7 mouse cellular contexts compared by ENCODE assay signal in genomic region chr7:44896499-44896898, GRCm38 (mm10). TPM values are rescaled to one million over a fixed set of nuclear protein-coding genes. Genes with fewer than 3 reads are reported as not detected.
DNase-seq lines count a peak whose midpoint lies in the region; ATAC-seq and TF ChIP-seq lines count a peak whose summit lies in the region.

No protein-coding gene starts in this region.

- H3K27me3 ChIP-seq in forebrain, embryonic 15.5 days = no peaks in the 10 kb centered on the region
- no peaks in the 10 kb centered on the region for H3K27me3 ChIP-seq in limb, embryonic 13.5 days
- H3K27me3 ChIP-seq in stomach, postnatal 0 days (ENCODE audit: control insufficient read depth, insufficient read depth, low read length) = no peaks in the 10 kb centered on the region

- DNase-seq in retina, embryonic 14.5 days (ENCODE audit: low spot score) = peak; percentile 15
- no peak for DNase-seq in retina, postnatal 1 day
- DNase-seq in stomach, postnatal 0 days (ENCODE audit: low spot score) = no peak
- DNase-seq in adipocyte (ENCODE audit: low spot score) = no peak
- DNase-seq in c-Kit-positive CD71-positive TER-119-positive erythroid progenitor cells, embryonic 14.5 days (ENCODE audit: low spot score) = no peak

- WGBS in forebrain, embryonic 15.5 days = 23% methylated on average over 10 of the region's 10 CpGs
- WGBS in limb, embryonic 13.5 days = 41% methylated on average over 10 of the region's 10 CpGs
- 28% methylated on average over 10 of the region's 10 CpGs for WGBS in stomach, postnatal 0 days

- H3K9me3 ChIP-seq in forebrain, embryonic 15.5 days = no peaks in the 10 kb centered on the region
- H3K9me3 ChIP-seq in limb, embryonic 13.5 days = no peaks in the 10 kb centered on the region
- no peaks in the 10 kb centered on the region for H3K9me3 ChIP-seq in stomach, postnatal 0 days (ENCODE audit: control insufficient read depth, low read length)

- peaks cover 62% of the 10 kb centered on the region for H3K4me1 ChIP-seq in forebrain, embryonic 15.5 days
- peaks cover 41% of the 10 kb centered on the region for H3K4me1 ChIP-seq in limb, embryonic 13.5 days
- H3K4me1 ChIP-seq in stomach, postnatal 0 days (replicated peaks; ENCODE audit: control insufficient read depth, insufficient read depth) = no peaks in the 10 kb centered on the region; the same call in none of the 2 replicates

- peak overlapping the region; percentile 72 for H3K9ac ChIP-seq in forebrain, embryonic 15.5 days (replicated peaks)
- peak overlapping the region; percentile 82 for H3K9ac ChIP-seq in limb, embryonic 13.5 days
- peak overlapping the region; percentile 67 for H3K9ac ChIP-seq in stomach, postnatal 0 days (ENCODE audit: low read length)

- ATAC-seq in forebrain, embryonic 15.5 days (replicated peaks) = no peak
- no peak for ATAC-seq in limb, embryonic 13.5 days (ENCODE audit: low FRiP score, low read depth)
- no peak for ATAC-seq in stomach, postnatal 0 days (ENCODE audit: low FRiP score, low TSS enrichment)

- TF ChIP-seq EP300 in stomach, postnatal 0 days (optimal IDR thresholded peaks at IDR 0.05) = no peak

- peaks cover 16% of the 10 kb centered on the region; the same call in 1 of the 2 replicates for H3K36me3 ChIP-seq in forebrain, embryonic 15.5 days
- peaks cover 30% of the 10 kb centered on the region for H3K36me3 ChIP-seq in limb, embryonic 13.5 days
- peaks cover 5% of the 10 kb centered on the region for H3K36me3 ChIP-seq in stomach, postnatal 0 days (ENCODE audit: control insufficient read depth, insufficient read depth, low read length)

- peak overlapping the region; percentile 77 for H3K4me3 ChIP-seq in forebrain, embryonic 15.5 days
- peak overlapping the region; percentile 64 for H3K4me3 ChIP-seq in limb, embryonic 13.5 days
- peak overlapping the region; percentile 65 for H3K4me3 ChIP-seq in stomach, postnatal 0 days (ENCODE audit: low read depth, low read length)

- peak overlapping the region; percentile 73 for H3K4me2 ChIP-seq in forebrain, embryonic 15.5 days (replicated peaks)
- peak overlapping the region; percentile 80 for H3K4me2 ChIP-seq in limb, embryonic 13.5 days (replicated peaks)
- peak overlapping the region; percentile 72 for H3K4me2 ChIP-seq in stomach, postnatal 0 days (replicated peaks; ENCODE audit: low read depth)

- TF ChIP-seq CTCF in stomach, postnatal 0 days (IDR thresholded peaks at IDR 0.05; ENCODE audit: low read depth) = no peak

- H3K27ac ChIP-seq in forebrain, embryonic 15.5 days (replicated peaks) = peak overlapping the region; percentile 99
- peak overlapping the region; percentile 86 for H3K27ac ChIP-seq in limb, embryonic 13.5 days
- H3K27ac ChIP-seq in stomach, postnatal 0 days (replicated peaks) = peak overlapping the region; percentile 86

RNA-seq across cellular contexts. Expression of gene Fuz, which starts 0.6 kb away (rescaled TPM):
- 20.6 and 22.1 TPM in 2 replicates for polyA plus RNA-seq in forebrain, embryonic 15.5 days (2015; fragmentation: Nextera tagmentation; extraction: Ambion mirVana)
- polyA plus RNA-seq in limb, embryonic 13.5 days (2015; fragmentation: Nextera tagmentation; extraction: Ambion mirVana) = 23.0 and 25.8 TPM in 2 replicates
- 13.1 and 15.6 TPM in 2 replicates for polyA plus RNA-seq in stomach, postnatal 0 days (2015; fragmentation: Nextera tagmentation; extraction: Ambion mirVana)

RNA-seq across cellular contexts. Expression of gene Med25, which starts 4.0 kb away (rescaled TPM):
- 164 and 166 TPM in 2 replicates for polyA plus RNA-seq in forebrain, embryonic 15.5 days (2015; fragmentation: Nextera tagmentation; extraction: Ambion mirVana)
- 118 and 119 TPM in 2 replicates for polyA plus RNA-seq in limb, embryonic 13.5 days (2015; fragmentation: Nextera tagmentation; extraction: Ambion mirVana)
- polyA plus RNA-seq in stomach, postnatal 0 days (2015; fragmentation: Nextera tagmentation; extraction: Ambion mirVana) = 64.4 and 75.3 TPM in 2 replicates

RNA-seq across cellular contexts. Expression of gene Ptov1, which starts 26.9 kb away (rescaled TPM):
- 583 and 618 TPM in 2 replicates for polyA plus RNA-seq in forebrain, embryonic 15.5 days (2015; fragmentation: Nextera tagmentation; extraction: Ambion mirVana)
- 502 and 514 TPM in 2 replicates for polyA plus RNA-seq in limb, embryonic 13.5 days (2015; fragmentation: Nextera tagmentation; extraction: Ambion mirVana)
- polyA plus RNA-seq in stomach, postnatal 0 days (2015; fragmentation: Nextera tagmentation; extraction: Ambion mirVana) = 159 and 179 TPM in 2 replicates

RNA-seq across cellular contexts. Expression of gene Ap2a1, which starts 32.8 kb away (rescaled TPM):
- polyA plus RNA-seq in forebrain, embryonic 15.5 days (2015; fragmentation: Nextera tagmentation; extraction: Ambion mirVana) = 105 and 107 TPM in 2 replicates
- polyA plus RNA-seq in limb, embryonic 13.5 days (2015; fragmentation: Nextera tagmentation; extraction: Ambion mirVana) = 76.1 and 81.6 TPM in 2 replicates
- polyA plus RNA-seq in stomach, postnatal 0 days (2015; fragmentation: Nextera tagmentation; extraction: Ambion mirVana) = 29.3 and 33.9 TPM in 2 replicates

RNA-seq across cellular contexts. Expression of gene Pnkp, which starts 39.6 kb away (rescaled TPM):
- polyA plus RNA-seq in forebrain, embryonic 15.5 days (2015; fragmentation: Nextera tagmentation; extraction: Ambion mirVana) = 32.1 and 35.3 TPM in 2 replicates
- polyA plus RNA-seq in limb, embryonic 13.5 days (2015; fragmentation: Nextera tagmentation; extraction: Ambion mirVana) = 33.1 and 33.9 TPM in 2 replicates
- polyA plus RNA-seq in stomach, postnatal 0 days (2015; fragmentation: Nextera tagmentation; extraction: Ambion mirVana) = 23.5 and 25.7 TPM in 2 replicates
